Mouse (Mus musculus) ovary, postnatal 36 days (tissue): Measurements from ENCODE around the gene Pacsin2.
A peak's percentile ranks its signal among the peaks of the same experiment; 100 is the strongest.
"Not testable (repeated sequence)": the region's sequence is repeated elsewhere in the genome, so short reads cannot be mapped to it uniquely, and the experiment has no call there.

Experiments used
- DNase-seq: peaks from one replicate; pipeline ENCODE4 v3.0.0; 2022; ENCODE audit warnings: low spot score, mixed read lengths

Gene Pacsin2

GRCm38 (mm10) chr15:83479818-83480217, 15.4 kb upstream of the Pacsin2 start:
- DNase-seq: no peak

DNA sequence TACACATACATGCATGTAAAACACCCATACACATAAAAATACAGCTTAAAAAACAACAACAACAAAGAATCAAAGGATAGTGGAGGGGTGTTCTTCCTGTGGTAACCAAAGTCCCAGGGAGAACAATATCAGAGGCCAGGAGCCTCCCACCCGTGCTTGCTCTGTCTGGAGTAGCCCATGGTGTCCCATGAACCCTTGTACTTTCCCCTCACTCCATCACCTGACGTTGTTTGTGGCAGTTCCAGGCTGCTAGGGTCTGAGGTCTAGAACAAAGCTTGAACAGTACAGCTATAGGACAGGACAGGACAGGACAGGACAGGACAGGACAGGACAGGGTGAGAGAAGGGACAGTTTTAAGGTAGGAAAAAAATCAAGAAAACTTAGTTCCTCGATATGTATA, 13.7 kb upstream of the Pacsin2 start:
- no peak for DNase-seq

DNA sequence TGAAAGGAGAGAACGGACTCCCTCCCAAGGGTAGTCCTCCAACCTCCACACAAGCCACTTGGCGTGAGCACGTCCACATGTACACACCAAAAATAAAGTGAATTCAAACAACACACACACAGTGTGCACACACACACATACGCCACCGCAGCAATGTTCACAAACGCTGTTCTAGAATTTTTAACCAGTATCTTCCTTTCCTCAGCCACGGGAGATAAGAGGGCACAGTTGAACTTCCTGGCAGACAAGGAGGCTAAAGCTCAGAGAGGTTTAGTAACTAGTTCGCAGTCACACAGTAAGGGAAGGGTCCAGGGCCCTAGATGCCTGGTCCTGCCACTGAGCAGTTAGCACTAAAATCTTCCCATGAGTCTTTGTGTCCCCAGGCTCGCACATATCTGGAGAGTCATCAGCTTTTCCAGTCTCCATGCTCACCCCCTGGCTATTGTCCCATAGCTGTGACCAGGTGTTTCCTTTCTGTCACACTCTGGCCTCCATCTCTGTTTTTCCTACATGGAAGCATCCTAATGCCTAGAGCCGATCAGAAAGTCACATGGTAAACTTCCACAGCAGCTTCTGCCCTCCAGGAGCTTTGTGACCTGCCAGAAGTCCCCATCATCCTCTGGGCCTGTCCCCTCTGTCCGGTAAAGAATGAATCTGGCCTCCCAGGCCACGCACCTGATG, 12.3 kb upstream of the Pacsin2 start:
- no peak for DNase-seq

DNA sequence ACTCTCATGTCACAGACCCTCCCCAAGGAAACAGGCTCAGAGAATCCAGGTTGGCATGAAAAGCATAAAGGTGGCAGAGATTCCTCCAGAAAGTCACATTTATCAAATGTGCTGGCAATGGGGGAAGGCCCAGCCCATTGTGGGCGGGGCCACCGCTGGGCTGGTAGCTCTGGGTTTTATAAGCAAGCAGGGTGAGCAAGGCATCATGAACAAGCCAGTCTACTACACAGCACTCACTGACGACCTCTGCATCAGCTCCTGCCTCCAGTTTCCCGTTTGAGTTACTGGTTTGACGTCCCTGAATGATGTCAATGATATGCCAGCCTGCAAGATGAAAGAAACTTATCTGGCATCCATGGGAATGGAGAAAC, 10.0 kb upstream of the Pacsin2 start:
- no peak for DNase-seq

- peak; percentile 35 for DNase-seq
These were observed 9.5 kb upstream of the Pacsin2 start for GRCm38 (mm10) chr15:83473832-83474465.

DNA sequence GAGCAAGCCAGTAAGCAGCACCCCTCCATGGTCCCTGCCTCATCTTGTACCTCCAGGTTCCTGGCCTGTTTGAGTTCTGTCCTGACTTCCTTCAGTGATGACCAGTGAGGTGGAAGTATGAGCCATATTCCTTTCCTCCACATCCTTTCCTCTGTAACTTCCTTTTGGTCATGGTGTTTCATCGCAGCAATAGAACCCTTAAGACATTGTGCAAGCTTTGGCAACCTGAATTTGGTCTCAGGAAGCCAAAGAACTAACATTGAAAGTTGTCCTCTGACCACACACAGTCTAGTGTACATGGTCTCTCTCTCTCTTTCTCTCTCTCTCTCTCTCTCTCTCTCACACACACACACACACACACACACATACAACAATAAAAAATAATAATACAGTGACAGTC, 8.8 kb upstream of the Pacsin2 start:
- DNase-seq: no peak

GRCm38 (mm10) chr15:83471476-83471875, 7.1 kb upstream of the Pacsin2 start:
- DNase-seq: peak; percentile 32

- DNase-seq: no peak
These were observed 6.0 kb upstream of the Pacsin2 start for GRCm38 (mm10) chr15:83470443-83470842.

GRCm38 (mm10) chr15:83469279-83469821, 4.9 kb upstream of the Pacsin2 start:
- DNase-seq: no peak

GRCm38 (mm10) chr15:83467232-83467966, 3.0 kb upstream of the Pacsin2 start:
- DNase-seq: no peak

DNA sequence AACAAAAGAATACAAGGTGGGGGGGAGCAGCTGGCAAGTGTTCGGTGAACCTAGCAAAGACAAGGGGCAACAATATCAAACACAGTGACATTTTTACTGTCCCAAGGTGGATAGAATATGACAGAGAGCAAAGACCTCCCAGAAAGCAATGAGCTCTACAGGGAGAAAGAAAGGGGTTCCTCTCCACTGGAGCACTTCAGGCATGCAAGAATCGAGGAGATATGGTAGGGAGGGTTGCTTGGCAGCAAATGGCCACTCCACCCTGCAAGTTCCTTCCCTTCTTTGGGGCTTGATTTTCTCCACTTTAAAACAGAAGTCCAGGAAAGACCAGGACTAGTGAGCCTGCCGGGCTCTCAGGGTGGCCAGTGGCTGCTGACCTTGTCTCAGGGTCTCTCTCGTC, 1.9 kb upstream of the Pacsin2 start:
- no peak for DNase-seq

GRCm38 (mm10) chr15:83464905-83465650, 672 bp upstream of the Pacsin2 start:
- DNase-seq: no peak

- DNase-seq: no peak
These were observed 880 bp downstream of the Pacsin2 start for GRCm38 (mm10) chr15:83463369-83464082.

- DNase-seq: not testable (repeated sequence)
These were observed 2.1 kb downstream of the Pacsin2 start for GRCm38 (mm10) chr15:83462349-83462748.

DNA sequence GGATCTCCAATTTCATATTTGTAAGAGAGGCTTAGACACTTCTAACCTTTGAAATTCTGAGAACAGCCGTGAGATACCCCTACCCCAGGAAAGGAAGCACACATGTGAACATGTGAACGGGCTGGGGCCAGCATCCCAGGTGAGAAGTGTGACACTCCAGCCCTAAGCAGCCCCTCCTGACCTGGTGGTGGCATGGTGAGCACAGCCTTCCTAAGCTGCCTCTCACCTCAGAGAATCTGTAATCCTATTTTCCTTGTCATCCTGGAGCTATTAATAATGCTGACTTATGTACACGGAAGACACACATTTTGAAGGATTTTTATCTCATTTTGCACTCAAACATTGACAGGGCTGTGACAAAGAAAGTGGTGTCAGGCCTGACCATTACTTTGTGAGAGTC, 3.5 kb downstream of the Pacsin2 start:
- DNase-seq: no peak

GRCm38 (mm10) chr15:83457541-83457940, 6.9 kb downstream of the Pacsin2 start:
- DNase-seq: no peak

DNA sequence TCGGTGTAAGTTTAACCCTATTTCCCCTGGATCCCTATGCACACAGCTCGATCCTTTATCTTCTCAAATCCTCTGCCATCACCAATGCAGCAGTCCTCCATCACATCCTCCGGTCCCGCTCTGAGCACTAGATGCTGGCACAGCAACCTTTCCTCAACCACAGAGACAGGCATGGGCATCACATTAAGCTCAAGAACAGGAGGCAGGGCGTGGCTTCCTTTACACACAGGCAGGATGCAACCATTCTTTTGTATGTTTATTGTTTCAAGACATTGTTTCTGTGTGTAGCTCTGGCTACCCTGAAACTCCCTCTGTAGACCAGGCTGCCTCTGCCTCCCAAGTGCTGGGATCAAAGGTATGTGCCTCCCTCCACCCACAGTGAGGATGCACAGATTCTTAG, 8.8 kb downstream of the Pacsin2 start:
- DNase-seq: no peak

- no peak for DNase-seq
These were observed 9.4 kb downstream of the Pacsin2 start for GRCm38 (mm10) chr15:83455034-83455433.

- no peak for DNase-seq
These were observed 10.0 kb downstream of the Pacsin2 start for GRCm38 (mm10) chr15:83454419-83454818.

DNA sequence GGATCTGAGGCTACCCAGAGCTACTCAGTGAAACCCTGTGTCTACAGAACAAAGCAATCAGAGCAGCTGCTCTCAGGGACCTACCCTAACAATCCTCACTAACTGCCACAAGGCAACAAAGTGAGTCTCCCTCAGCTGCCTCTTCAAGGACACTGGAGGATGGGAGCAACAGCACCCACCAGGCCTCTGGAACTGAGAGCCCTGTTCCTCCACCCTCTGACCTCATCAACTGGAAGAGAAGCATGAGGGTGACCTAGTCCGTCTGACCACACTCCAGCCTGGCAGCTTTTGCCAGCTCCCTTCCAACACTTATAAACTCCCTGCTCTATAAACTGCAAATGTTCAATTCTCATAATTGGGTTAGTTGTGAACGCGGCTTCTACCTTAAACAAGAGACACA, 10.5 kb downstream of the Pacsin2 start:
- DNase-seq: peak; percentile 27

DNA sequence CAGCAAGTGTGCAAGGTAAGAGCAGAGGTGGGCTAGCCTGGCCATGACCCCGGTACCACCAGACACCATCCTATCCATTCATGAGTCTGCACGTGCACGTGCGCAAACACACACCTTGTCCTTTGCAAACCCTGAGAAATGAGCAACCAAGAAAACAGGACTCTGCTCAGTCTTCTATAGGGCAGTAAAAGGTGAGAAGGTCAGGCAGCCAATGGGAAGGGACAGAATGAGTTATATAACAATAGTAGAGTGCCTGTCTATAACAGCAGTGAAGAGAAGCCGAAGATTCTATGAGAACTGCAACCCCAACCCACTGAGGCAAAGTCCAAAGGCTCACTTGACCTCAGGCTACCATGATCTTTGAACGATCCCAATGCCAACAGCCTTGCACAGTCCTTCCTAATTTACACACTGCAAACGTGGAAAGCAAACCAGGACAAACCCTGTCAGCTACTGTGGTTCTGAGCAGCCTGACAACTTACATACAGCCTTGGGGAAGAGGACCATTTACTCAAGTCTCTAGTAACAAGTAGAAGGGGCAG, 12.1 kb downstream of the Pacsin2 start:
- no peak for DNase-seq
